Mouse (Mus musculus) hindbrain, embryonic 16.5 days (tissue): ENCODE data around the gene Fmod. TPM values are rescaled to one million over a fixed set of nuclear protein-coding genes. Genes with fewer than 3 reads are reported as not detected.
A peak's percentile ranks its signal among the peaks of the same experiment; 100 is the strongest.

Experiments
- ATAC-seq: fragments of 200-750 bp; cut with Nextera tagmentation; 2 replicates; pipeline ENCODE4 v1.8.0; 2017; ENCODE audit warnings: moderate TSS enrichment, moderate library complexity
- H3K27ac ChIP-seq: fragments of 300-500 bp; sonication (generic); 2 replicates; pipeline ENCODE4 v1.5.1; 2014; ENCODE audit warnings: low read depth, mild to moderate bottlenecking, control low read depth, low read length, moderate library complexity
- H3K27me3 ChIP-seq: fragments of 300-500 bp; sonication (generic); replicated peaks from 2 replicates; pipeline ENCODE4 v1.6.1; 2014; ENCODE audit warnings: low read length; ENCODE audit not compliant: control insufficient read depth, insufficient read depth
- H3K36me3 ChIP-seq: fragments of 300-500 bp; sonication (generic); 2 replicates; pipeline ENCODE4 v1.6.1; 2014; ENCODE audit warnings: mild to moderate bottlenecking, low read length, moderate library complexity, mixed read lengths; ENCODE audit not compliant: control insufficient read depth, insufficient read depth
- H3K4me1 ChIP-seq: fragments of 300-500 bp; sonication (generic); 2 replicates; pipeline ENCODE4 v1.6.1; 2014; ENCODE audit warnings: low read depth, low read length; ENCODE audit not compliant: control insufficient read depth, insufficient read depth
- H3K4me2 ChIP-seq: fragments of 300-500 bp; sonication (generic); 2 replicates; pipeline ENCODE4 v1.6.1; 2014; ENCODE audit warnings: mild to moderate bottlenecking, low read length, control low read depth, moderate library complexity
- H3K4me3 ChIP-seq: fragments of 300-500 bp; sonication (generic); 2 replicates; pipeline ENCODE4 v1.5.1; 2014; ENCODE audit warnings: mild to moderate bottlenecking, low read length, control low read depth, moderate library complexity
- H3K9ac ChIP-seq: fragments of 300-500 bp; sonication (generic); 2 replicates; pipeline ENCODE4 v1.6.1; 2014; ENCODE audit warnings: low read depth, mild to moderate bottlenecking, control low read depth, low read length, moderate library complexity
- H3K9me3 ChIP-seq: fragments of 300-500 bp; sonication (generic); 2 replicates; pipeline ENCODE4 v1.6.1; 2014; ENCODE audit warnings: mild to moderate bottlenecking, low read length, moderate library complexity; ENCODE audit not compliant: control insufficient read depth
- WGBS: fragments of 180-500 bp; shearing (Covaris S2); extraction: QIAGEN DNeasy Blood & Tissue Kit; methylation state at CpG from one replicate; pipeline ENCODE4 v1.1.7; 2014; 5-methylcytosine and 5-hydroxymethylcytosine counted together
- polyA plus RNA-seq: library from polyadenylated mRNA; unstranded; fragments of >200 nt; fragmentation: Nextera tagmentation; extraction: Ambion mirVana; gene quantifications from 2 replicates; pipeline ENCODE4 v1.2.1, GENCODE M21; 2015

Gene Fmod
- polyA plus RNA-seq, 1 experiment from 2014 or later = 11.8 TPM

- Histone ChIP-seq H3K9me3 (no peaks in the 10 kb centered on the region), H3K4me1 (peaks cover 5% of the 10 kb centered on the region), H3K27me3 (peaks cover 3% of the 10 kb centered on the region; the same call in 1 of the 2 replicates), H3K36me3 (no peaks in the 10 kb centered on the region), H3K9ac (no peak overlapping the region), H3K4me3 (no peak overlapping the region), H3K4me2 (no peak overlapping the region), H3K27ac (no peak overlapping the region)
- no peak for ATAC-seq
- WGBS = 75% methylated on average over 6 of the region's 6 CpGs
Measured at GRCm38 (mm10) chr1:134049542-134049941, 12.5 kb downstream of the Fmod start.

- Histone ChIP-seq H3K4me3 (no peak overlapping the region), H3K27me3 (no peaks in the 10 kb centered on the region), H3K27ac (no peak overlapping the region), H3K36me3 (no peaks in the 10 kb centered on the region), H3K9ac (no peak overlapping the region), H3K9me3 (no peaks in the 10 kb centered on the region), H3K4me2 (no peak overlapping the region), H3K4me1 (no peaks in the 10 kb centered on the region)
- ATAC-seq = peak; percentile 64
- WGBS = 5% methylated on average over 6 of the region's 6 CpGs
Measured at GRCm38 (mm10) chr1:134053207-134053606, 16.2 kb downstream of the Fmod start.

- no peaks in the 10 kb centered on the region for H3K9me3 ChIP-seq
- no peak overlapping the region for H3K4me2 ChIP-seq
- no peak for ATAC-seq
- H3K36me3 ChIP-seq = no peaks in the 10 kb centered on the region
- H3K27ac ChIP-seq = no peak overlapping the region
- no peak overlapping the region for H3K9ac ChIP-seq
- H3K4me1 ChIP-seq = peaks cover 3% of the 10 kb centered on the region; the same call in 1 of the 2 replicates
- no peak overlapping the region for H3K4me3 ChIP-seq
- H3K27me3 ChIP-seq = no peaks in the 10 kb centered on the region
- 80% methylated on average over 9 of the region's 9 CpGs for WGBS
Measured at GRCm38 (mm10) chr1:134055058-134055457, 18.0 kb downstream of the Fmod start.

- peaks cover 10% of the 10 kb centered on the region for H3K4me1 ChIP-seq
- 75% methylated on average over 9 of the region's 9 CpGs for WGBS
- ATAC-seq = no peak
Measured at GRCm38 (mm10) chr1:134055666-134056245, 18.7 kb downstream of the Fmod start.

GRCm38 (mm10) chr1:134056285-134056684 is 19.2 kb downstream of the Fmod start:
- no peak for ATAC-seq
- WGBS = 75% methylated on average over 4 of the region's 4 CpGs

More at GRCm38 (mm10) chr1:134055666-134056245, 18.7 kb downstream of the Fmod start:
- no peaks in the 10 kb centered on the region for H3K9me3 ChIP-seq
- no peak overlapping the region for H3K4me2 ChIP-seq
- no peak overlapping the region for H3K27ac ChIP-seq
- H3K36me3 ChIP-seq = no peaks in the 10 kb centered on the region
- H3K4me3 ChIP-seq = no peak overlapping the region
- H3K27me3 ChIP-seq = no peaks in the 10 kb centered on the region
- H3K9ac ChIP-seq = no peak overlapping the region

GRCm38 (mm10) chr1:134057736-134058135 is 20.7 kb downstream of the Fmod start:
- no peak for ATAC-seq
- no peak overlapping the region for H3K9ac ChIP-seq
- peaks cover 26% of the 10 kb centered on the region for H3K4me1 ChIP-seq
- 89% methylated on average over 8 of the region's 8 CpGs for WGBS
- no peaks in the 10 kb centered on the region for H3K36me3 ChIP-seq
- no peak overlapping the region for H3K4me2 ChIP-seq
- no peak overlapping the region for H3K27ac ChIP-seq
- H3K27me3 ChIP-seq = no peaks in the 10 kb centered on the region
- H3K9me3 ChIP-seq = no peaks in the 10 kb centered on the region
- H3K4me3 ChIP-seq = no peak overlapping the region

More at GRCm38 (mm10) chr1:134056285-134056684, 19.2 kb downstream of the Fmod start:
- H3K9me3 ChIP-seq = no peaks in the 10 kb centered on the region
- H3K36me3 ChIP-seq = no peaks in the 10 kb centered on the region
- no peak overlapping the region for H3K27ac ChIP-seq
- no peaks in the 10 kb centered on the region for H3K27me3 ChIP-seq
- no peak overlapping the region for H3K9ac ChIP-seq
- no peak overlapping the region for H3K4me3 ChIP-seq
- H3K4me1 ChIP-seq = peaks cover 13% of the 10 kb centered on the region
- H3K4me2 ChIP-seq = no peak overlapping the region

- WGBS = 63% methylated on average over 6 of the region's 6 CpGs
- no peak overlapping the region for H3K4me3 ChIP-seq
- no peaks in the 10 kb centered on the region for H3K9me3 ChIP-seq
- no peak overlapping the region for H3K4me2 ChIP-seq
- H3K27me3 ChIP-seq = no peaks in the 10 kb centered on the region
- H3K27ac ChIP-seq = 0 out of 2 replicates have a peak overlapping the region, but pooled peaks have one; percentile 21
- no peak for ATAC-seq
- H3K36me3 ChIP-seq = no peaks in the 10 kb centered on the region
- no peak overlapping the region for H3K9ac ChIP-seq
- H3K4me1 ChIP-seq = peaks cover 38% of the 10 kb centered on the region
Measured at GRCm38 (mm10) chr1:134058870-134059269, 21.8 kb downstream of the Fmod start.

GRCm38 (mm10) chr1:134059739-134060695 is 23.0 kb downstream of the Fmod start:
- Histone ChIP-seq H3K4me2 (peak overlapping the region; percentile 90), H3K27ac (peak overlapping the region; percentile 98), H3K4me1 (peaks cover 45% of the 10 kb centered on the region), H3K27me3 (no peaks in the 10 kb centered on the region), H3K4me3 (peak overlapping the region; percentile 42), H3K9me3 (no peaks in the 10 kb centered on the region), H3K36me3 (no peaks in the 10 kb centered on the region), H3K9ac (peak overlapping the region; percentile 77; the same call in 1 of the 2 replicates)
- 69% methylated on average over 16 of the region's 16 CpGs for WGBS
- ATAC-seq = no peak
